Mouse (Mus musculus) brain, embryonic 14.5 days (tissue): ENCODE measurements around the gene Dlx6.

ENCODE experiments used
- CTCF ChIP-seq: fragments of 200-500 bp; IDR thresholded peaks from 2 replicates; pipeline ENCODE4 v1.5.1; 2012; ENCODE audit warnings: inconsistent platforms, mild to moderate bottlenecking, moderate library complexity, borderline replicate concordance; ENCODE audit not compliant: insufficient read depth, insufficient read length; ENCODE audit errors: extremely low read depth
- POLR2A ChIP-seq: fragments of 200-500 bp; IDR thresholded peaks from 2 replicates; pipeline ENCODE4 v1.6.1; 2012; ENCODE audit warnings: mild to moderate bottlenecking, inconsistent platforms, borderline replicate concordance; ENCODE audit not compliant: poor library complexity, insufficient read depth, insufficient read length, severe bottlenecking; ENCODE audit errors: extremely low read depth

DNA sequence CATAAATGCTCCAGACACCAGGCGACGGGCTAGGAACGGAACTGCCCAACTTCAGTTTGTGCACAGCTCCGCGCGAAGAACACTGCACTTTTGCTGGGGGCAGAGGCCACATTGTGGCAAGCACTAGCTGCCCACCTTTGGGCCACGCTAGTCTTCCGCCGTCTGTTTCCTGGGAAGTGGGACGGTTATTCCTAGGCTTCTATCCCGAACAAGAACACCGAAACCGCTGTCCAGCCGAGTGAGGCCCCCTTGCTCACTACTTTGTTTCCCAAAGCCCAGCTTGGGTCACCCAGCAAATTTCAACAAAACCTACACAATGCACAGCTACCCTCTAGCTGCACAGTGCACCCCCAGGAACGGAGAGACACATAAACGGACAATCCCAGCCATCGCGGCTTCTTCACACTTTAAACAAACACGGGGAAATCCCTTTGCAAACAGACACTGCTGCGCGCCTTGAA lies 3.2 kb upstream of the Dlx6 start:
- TF ChIP-seq CTCF: no peak
- TF ChIP-seq POLR2A: no peak
